Mouse (Mus musculus) kidney, adult 11 months (tissue): ENCODE measurements at regions not wholly inside any gene's neighbourhood (a gene's known extent, or its start where the extent isn't known, plus 50 kb on each side); places are given as distances from the start of the nearest gene placed in this dataset.

Experiments used
- DNase-seq: peaks from one replicate; pipeline ENCODE4 v3.0.0; 2022

GRCm38 (mm10) chr12:12621506-12621905 is 320.2 kb downstream of the Mycn start:
- no peak for DNase-seq

GRCm38 (mm10) chr12:12620316-12620715 is 321.4 kb downstream of the Mycn start:
- DNase-seq: no peak

GRCm38 (mm10) chr12:12619431-12619830 is 322.3 kb downstream of the Mycn start:
- DNase-seq: no peak

- no peak for DNase-seq
Measured at GRCm38 (mm10) chr12:12612520-12612919, 329.2 kb downstream of the Mycn start.

GRCm38 (mm10) chr12:12610861-12611260 is 330.9 kb downstream of the Mycn start:
- DNase-seq: no peak

GRCm38 (mm10) chr12:12607995-12608394 is 333.7 kb downstream of the Mycn start:
- no peak for DNase-seq

GRCm38 (mm10) chr12:12606911-12607310 is 334.8 kb downstream of the Mycn start:
- no peak for DNase-seq

- DNase-seq: no peak
Measured at GRCm38 (mm10) chr12:12605495-12605894, 336.2 kb downstream of the Mycn start.

- no peak for DNase-seq
Measured at GRCm38 (mm10) chr12:12601362-12601761, 339.4 kb downstream of the Fam49a start.

GRCm38 (mm10) chr12:12595399-12595798 is 333.5 kb downstream of the Fam49a start:
- DNase-seq: no peak

GRCm38 (mm10) chr12:12594567-12594966 is 332.6 kb downstream of the Fam49a start:
- no peak for DNase-seq

GRCm38 (mm10) chr12:12593343-12593742 is 331.4 kb downstream of the Fam49a start:
- no peak for DNase-seq

- DNase-seq: no peak
Measured at GRCm38 (mm10) chr12:12590753-12591291, 328.9 kb downstream of the Fam49a start.

- no peak for DNase-seq
Measured at GRCm38 (mm10) chr12:12588771-12589370, 326.9 kb downstream of the Fam49a start.

GRCm38 (mm10) chr12:12586436-12586835 is 324.5 kb downstream of the Fam49a start:
- no peak for DNase-seq

- DNase-seq: no peak
Measured at GRCm38 (mm10) chr12:12581271-12582186, 319.6 kb downstream of the Fam49a start.

GRCm38 (mm10) chr12:12580763-12581178 is 318.8 kb downstream of the Fam49a start:
- DNase-seq: no peak

- DNase-seq: no peak
Measured at GRCm38 (mm10) chr12:12578278-12578677, 316.3 kb downstream of the Fam49a start.

- DNase-seq: no peak
Measured at GRCm38 (mm10) chr12:12570563-12571251, 308.8 kb downstream of the Fam49a start.

GRCm38 (mm10) chr12:12567734-12568104 is 305.8 kb downstream of the Fam49a start:
- no peak for DNase-seq

- DNase-seq: no peak
Measured at GRCm38 (mm10) chr12:12567058-12567733, 305.3 kb downstream of the Fam49a start.

GRCm38 (mm10) chr12:12562267-12562666 is 300.3 kb downstream of the Fam49a start:
- DNase-seq: no peak

- DNase-seq: peak; percentile 15
Measured at GRCm38 (mm10) chr12:12551818-12552217, 289.9 kb downstream of the Fam49a start.
